Mouse (Mus musculus) G1E-ER4 (cell line): ENCODE measurements around the gene Nos1ap. TPM values are rescaled to one million over a fixed set of nuclear protein-coding genes. Genes with fewer than 3 reads are reported as not detected.

Experiments used
- GATA1 ChIP-seq: IDR thresholded peaks from one replicate; pipeline ENCODE4 v1.8.0; 2012; ENCODE audit warnings: low read length, inconsistent platforms
- polyA plus RNA-seq: library from polyadenylated mRNA; stranded (reverse); fragments of >175 nt; gene quantifications from 2 replicates; pipeline ENCODE4 v1.2.3, GENCODE M21; 2012

The Nos1ap gene
- polyA plus RNA-seq, 1 experiment, result 3.6 TPM

- no peak for TF ChIP-seq GATA1
Observed at GRCm38 (mm10) chr1:170531286-170531685, 58.4 kb downstream of the Nos1ap start.

DNA sequence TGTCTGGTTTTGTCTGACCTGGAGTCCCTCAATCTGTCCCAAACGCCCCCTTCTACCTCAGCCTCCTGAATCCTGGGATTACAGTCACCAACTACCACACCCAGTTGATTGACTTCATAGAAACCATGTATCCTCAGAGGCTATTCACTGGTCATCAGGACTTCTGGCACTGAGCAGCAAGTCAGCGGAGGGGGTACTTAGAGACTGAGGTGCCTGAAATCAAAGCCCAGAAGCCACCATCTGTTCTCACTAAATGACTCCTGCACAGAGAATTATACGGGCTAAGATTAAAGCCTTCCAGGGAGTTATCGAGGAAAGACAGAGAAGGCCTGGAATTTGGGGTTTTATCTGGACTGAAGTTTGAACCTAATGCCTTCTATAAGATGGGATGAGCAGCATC is 59.2 kb downstream of the Nos1ap start:
- TF ChIP-seq GATA1, result no peak

DNA sequence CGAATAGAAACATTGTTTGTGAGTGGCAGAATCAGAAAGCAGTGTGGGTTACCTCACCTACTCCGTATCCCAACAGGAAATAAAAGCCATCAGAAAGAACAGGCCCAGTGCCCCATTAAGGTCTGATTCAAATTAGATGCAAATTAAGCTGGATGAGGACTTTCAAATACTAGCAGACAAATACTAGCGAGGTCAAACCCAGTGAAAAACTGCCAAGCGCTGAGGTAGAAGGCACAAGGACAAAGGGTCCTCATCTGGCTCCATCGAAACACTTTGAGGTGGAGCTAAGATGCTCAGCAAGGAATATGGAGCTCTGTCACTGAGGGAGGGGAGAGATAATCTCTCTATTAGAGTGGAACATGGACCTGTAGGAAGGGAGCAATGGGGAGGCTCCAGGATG is 66.8 kb downstream of the Nos1ap start:
- no peak for TF ChIP-seq GATA1

GRCm38 (mm10) chr1:170521520-170522205 is 68.0 kb downstream of the Nos1ap start:
- TF ChIP-seq GATA1, result no peak

DNA sequence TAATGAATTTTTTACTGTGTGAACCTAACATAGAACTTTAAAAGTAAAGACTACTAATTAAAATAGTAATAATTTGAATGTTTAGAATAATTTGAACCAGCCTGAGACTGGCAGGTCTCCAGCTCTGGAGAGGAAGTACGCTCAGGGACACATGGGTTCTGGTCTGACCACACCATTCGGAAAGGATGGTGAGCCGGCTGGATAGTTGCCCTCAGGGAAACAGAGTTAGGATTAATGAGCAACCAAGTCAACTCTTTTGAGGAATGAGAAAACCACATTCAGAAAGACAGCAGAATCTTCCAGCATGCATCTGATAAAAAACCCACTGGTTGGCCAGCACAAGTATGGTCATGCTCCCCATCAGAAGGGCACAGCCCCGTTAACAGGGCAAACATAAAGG is 69.5 kb downstream of the Nos1ap start:
- no peak for TF ChIP-seq GATA1

- TF ChIP-seq GATA1, result no peak
Observed at GRCm38 (mm10) chr1:170519631-170520030, 70.0 kb downstream of the Nos1ap start.

DNA sequence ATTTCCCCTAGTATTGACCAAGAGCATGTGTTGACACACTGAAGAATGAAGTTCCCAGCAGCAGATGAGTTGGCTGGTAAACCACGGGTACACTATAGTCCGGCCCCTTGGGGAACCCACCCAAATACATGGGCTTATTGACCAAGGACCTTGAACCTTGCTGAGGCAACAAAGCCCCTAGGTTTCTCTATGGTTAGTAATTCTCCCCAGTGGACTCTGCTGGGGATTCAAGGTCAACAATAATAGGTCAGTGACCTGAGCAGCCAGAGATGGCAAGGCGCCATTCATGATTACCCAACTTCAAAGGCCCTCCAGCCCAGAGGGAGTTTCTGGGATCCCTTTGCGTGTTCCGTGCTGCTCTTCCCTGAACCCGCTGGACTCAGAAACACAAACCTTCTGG is 73.5 kb downstream of the Nos1ap start:
- no peak for TF ChIP-seq GATA1

- TF ChIP-seq GATA1, result no peak
Observed at GRCm38 (mm10) chr1:170515455-170515854, 74.2 kb downstream of the Nos1ap start.

DNA sequence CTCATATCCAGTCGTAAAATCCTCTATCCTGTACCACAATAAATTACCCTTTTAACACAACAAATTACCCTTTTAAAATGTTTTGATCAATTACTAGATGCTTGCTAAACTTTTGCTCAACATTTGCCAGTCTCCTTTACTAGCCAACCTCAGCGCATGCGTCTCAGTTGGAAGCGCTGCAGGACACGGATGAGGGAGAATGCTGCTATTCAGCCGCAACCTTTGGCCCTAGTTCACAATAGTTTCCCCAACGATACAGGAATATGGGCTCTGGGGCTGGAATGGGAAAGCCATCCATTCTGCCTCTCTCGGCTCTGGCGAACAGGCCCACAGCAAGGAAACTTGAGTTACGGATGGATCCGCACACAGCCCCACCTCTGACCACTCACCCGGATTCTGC is 75.4 kb downstream of the Nos1ap start:
- TF ChIP-seq GATA1, result no peak

- no peak for TF ChIP-seq GATA1
Observed at GRCm38 (mm10) chr1:170512429-170513097, 77.1 kb downstream of the Nos1ap start.

- TF ChIP-seq GATA1, result peak; percentile 87
Observed at GRCm38 (mm10) chr1:170510595-170511240, 78.9 kb downstream of the Nos1ap start.

DNA sequence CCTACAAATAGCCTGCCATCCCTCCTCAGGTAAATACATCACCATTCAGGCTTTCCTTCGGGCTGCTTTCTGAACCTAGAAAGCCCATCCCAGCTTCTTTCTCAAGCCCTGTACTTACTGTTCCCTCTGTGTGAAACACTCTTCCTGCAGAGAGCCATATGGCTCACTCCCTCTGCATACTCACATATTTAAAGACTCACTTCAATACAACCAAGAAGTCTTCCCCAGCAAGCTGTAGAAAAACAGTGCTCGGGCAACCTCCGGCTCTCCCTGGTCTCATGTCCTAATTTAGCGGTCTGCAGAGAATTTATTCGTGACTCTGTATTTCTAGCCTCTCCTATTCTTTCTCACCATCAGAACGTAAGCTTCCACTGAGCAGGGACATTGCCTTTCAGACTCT is 83.4 kb downstream of the Nos1ap start:
- no peak for TF ChIP-seq GATA1

- no peak for TF ChIP-seq GATA1
Observed at GRCm38 (mm10) chr1:170505107-170505506, 84.6 kb downstream of the Nos1ap start.

DNA sequence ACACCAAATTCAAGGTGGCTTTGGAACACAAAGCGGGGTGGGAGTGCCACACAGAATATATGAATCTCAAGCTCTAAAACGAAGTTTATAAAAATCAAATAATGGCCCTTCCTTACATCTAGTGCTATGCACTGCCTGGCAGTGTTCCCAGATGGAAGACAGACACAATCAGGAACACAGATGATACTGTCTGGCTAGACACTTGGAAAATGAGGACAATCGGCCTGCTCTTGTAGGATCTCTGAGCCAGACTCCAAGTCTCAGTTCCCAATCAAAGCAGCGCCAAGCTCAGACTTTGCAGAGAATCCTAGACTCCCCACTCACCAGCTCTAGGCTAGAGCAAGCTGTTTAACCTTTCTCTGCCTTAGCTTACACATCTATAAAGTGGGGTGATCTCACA is 85.3 kb downstream of the Nos1ap start:
- no peak for TF ChIP-seq GATA1

- no peak for TF ChIP-seq GATA1
Observed at GRCm38 (mm10) chr1:170503277-170503739, 86.4 kb downstream of the Nos1ap start.

GRCm38 (mm10) chr1:170502491-170503276 is 87.0 kb downstream of the Nos1ap start:
- no peak for TF ChIP-seq GATA1
